Mouse (Mus musculus): Measurements from ENCODE around the gene Pan3. TPM values are rescaled to one million over a fixed set of nuclear protein-coding genes. Genes with fewer than 3 reads are reported as not detected.
A peak's percentile ranks its signal among the peaks of the same experiment; 100 is the strongest.

Pan3 gene
- polyA plus RNA-seq (2014; fragmentation: Nextera tagmentation; extraction: Ambion mirVana): 39.7 and 52.6 TPM in 2 replicates

DNA sequence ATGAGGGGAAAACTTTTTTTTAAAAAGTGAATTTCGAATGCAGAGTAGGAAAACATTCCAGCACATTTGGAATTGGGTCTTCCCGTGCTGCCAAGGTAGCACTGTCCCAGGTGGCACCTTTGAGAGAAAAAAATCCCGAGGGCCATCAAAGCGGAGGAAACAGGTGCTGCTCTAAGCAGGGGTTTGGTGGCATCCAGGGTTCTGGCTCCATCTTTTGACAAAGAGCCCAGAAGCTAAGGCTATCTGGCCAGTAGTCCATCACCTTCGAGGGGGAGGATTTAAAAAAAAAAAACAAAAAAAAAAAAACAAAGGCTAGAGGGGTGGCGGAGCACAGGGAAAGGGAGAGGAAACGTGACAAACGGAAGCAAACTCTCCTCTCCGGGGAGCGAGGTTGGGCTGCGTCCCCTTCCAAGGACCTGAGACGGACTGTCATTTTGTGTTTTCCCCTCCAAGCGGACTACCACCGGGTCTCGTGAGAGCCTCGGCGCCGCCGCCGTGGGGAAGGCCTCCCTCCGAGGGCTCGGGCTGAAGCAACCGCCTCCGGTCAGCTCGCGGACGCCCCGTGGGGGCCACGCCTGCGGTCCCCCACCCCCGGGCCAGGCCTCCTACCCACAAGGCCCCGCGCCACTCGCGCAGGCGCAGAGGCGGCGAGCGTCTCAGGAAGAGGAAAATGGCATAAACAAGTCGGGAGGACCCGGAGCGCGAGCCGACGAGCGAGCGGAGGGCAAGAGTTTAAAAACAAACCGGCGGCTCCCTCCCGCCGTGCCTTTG is at the start of gene Pan3:
Gene Pan3 (plus strand): TSS at position 627 of the 771 bp plus-strand sequence.
- H3K27ac ChIP-seq (ENCODE audit: low read depth, low read length): peak within 1 kb of the TSS; percentile 96
- H3K4me2 ChIP-seq (ENCODE audit: low read length): peak within 1 kb of the TSS; percentile 79
- peak; percentile 95 for DNase-seq (ENCODE audit: low spot score)
- peak within 1 kb of the TSS; percentile 98 for H3K4me3 ChIP-seq (ENCODE audit: low read depth, low read length)
- H3K27me3 ChIP-seq (replicated peaks; ENCODE audit: control insufficient read depth, insufficient read depth, low read length): no peaks in the 10 kb centered on the region
- H3K9ac ChIP-seq (ENCODE audit: low read length): peak within 1 kb of the TSS; percentile 83
- H3K4me1 ChIP-seq (ENCODE audit: control insufficient read depth, insufficient read depth, low read length): peaks cover 12% of the 10 kb centered on the region
- peak; percentile 89 for ATAC-seq
- WGBS: under 1% methylated on average over 50 of the region's 51 CpGs
- no peaks in the 10 kb centered on the region for H3K9me3 ChIP-seq (replicated peaks; ENCODE audit: control insufficient read depth, low read length)
- no peaks in the 10 kb centered on the region for H3K36me3 ChIP-seq (ENCODE audit: control insufficient read depth, insufficient read depth, low read length)

DNA sequence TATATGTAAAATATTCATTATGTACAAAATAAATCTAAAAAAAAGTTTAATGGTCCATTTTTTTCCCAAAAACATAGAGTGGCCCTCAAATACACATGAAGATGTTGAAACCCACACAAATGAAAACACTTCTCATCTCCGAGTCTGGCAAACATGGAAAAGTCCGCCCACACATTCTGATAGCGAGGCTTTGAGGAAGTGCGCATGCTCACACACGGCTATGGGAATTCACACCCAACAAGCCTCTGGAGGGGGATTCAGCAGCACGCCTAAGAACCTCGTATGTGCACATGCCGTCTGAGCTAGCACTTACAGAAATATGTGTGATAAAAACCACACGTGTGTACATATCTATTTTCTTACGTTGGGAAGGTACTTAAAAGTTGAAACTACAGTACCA is 48.6 kb upstream of the Pan3 start:
- no peaks in the 10 kb centered on the region for H3K9me3 ChIP-seq (replicated peaks; ENCODE audit: control insufficient read depth, low read length)
- DNase-seq (ENCODE audit: low spot score): no peak
- 91% methylated on average over 10 of the region's 10 CpGs for WGBS

DNA sequence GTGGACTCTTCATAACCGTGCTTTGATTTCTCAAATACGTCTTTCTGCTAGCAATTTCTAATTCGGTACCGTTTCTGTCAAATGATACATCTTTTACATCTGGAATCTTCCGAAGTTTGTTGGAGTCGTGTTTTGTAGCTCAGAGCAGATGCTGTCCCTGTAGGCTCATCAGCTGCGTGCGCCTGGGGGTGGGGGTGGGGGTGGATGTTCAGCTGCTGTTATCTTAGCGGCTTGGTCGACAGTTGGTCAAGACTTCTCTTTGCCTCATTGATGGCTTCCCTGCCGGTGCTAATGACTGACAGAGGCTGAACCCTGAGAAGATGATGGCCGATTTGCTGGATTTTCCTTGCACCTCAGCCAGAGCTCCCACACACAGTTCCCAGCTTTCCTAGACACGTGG is 43.1 kb upstream of the Pan3 start:
- H3K9me3 ChIP-seq (replicated peaks; ENCODE audit: control insufficient read depth, low read length): no peaks in the 10 kb centered on the region
- ATAC-seq (no peak), DNase-seq (ENCODE audit: low spot score) (no peak)
- H3K9ac ChIP-seq (ENCODE audit: low read length): no peak overlapping the region
- no peaks in the 10 kb centered on the region for H3K36me3 ChIP-seq (ENCODE audit: control insufficient read depth, insufficient read depth, low read length)
- no peaks in the 10 kb centered on the region for H3K4me1 ChIP-seq (ENCODE audit: control insufficient read depth, insufficient read depth, low read length)
- WGBS: 87% methylated on average over 13 of the region's 13 CpGs
- H3K27ac ChIP-seq (ENCODE audit: low read depth, low read length): no peak overlapping the region
- no peaks in the 10 kb centered on the region for H3K27me3 ChIP-seq (replicated peaks; ENCODE audit: control insufficient read depth, insufficient read depth, low read length)
- H3K4me2 ChIP-seq (ENCODE audit: low read length): no peak overlapping the region
- H3K4me3 ChIP-seq (ENCODE audit: low read depth, low read length): no peak overlapping the region

More for the DNA sequence above, 48.6 kb upstream of the Pan3 start:
- Histone ChIP-seq H3K36me3 (ENCODE audit: control insufficient read depth, insufficient read depth, low read length) (no peaks in the 10 kb centered on the region), H3K4me1 (ENCODE audit: control insufficient read depth, insufficient read depth, low read length) (no peaks in the 10 kb centered on the region), H3K27me3 (replicated peaks; ENCODE audit: control insufficient read depth, insufficient read depth, low read length) (no peaks in the 10 kb centered on the region), H3K9ac (ENCODE audit: low read length) (no peak overlapping the region), H3K4me3 (ENCODE audit: low read depth, low read length) (no peak overlapping the region), H3K4me2 (ENCODE audit: low read length) (no peak overlapping the region), H3K27ac (ENCODE audit: low read depth, low read length) (no peak overlapping the region)
- no peak for ATAC-seq

DNA sequence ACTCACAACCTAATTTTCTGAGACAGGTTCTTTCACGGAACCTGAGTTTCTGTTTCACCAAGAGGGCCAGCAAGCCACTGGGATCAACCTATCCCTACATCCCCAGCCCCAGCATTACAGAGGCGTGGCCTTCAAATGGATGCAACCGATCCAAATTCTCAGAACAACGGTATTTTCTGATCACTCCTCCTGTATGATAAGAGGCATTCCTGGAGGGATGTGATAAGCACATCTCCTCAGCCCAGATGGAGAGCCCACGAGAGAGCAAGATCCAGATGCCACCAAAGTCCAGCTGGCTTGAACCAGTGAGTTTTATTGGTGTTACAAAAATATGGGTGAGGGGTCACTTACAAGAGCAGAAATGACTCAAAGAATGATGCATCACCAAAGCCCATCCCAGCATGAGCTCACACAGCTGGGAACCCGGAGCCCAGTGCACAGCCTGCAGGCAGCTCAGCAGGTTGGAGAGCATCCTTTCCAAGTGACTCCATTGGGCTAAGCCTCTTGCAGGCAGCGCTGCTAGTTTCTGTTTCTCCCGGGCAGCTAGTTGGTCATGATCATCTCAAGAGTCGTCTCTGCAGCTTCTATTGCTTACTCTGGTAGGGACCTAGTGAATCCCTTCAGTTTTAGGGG is 41.5 kb upstream of the Pan3 start:
- Histone ChIP-seq H3K27ac (ENCODE audit: low read depth, low read length) (no peak overlapping the region), H3K36me3 (ENCODE audit: control insufficient read depth, insufficient read depth, low read length) (no peaks in the 10 kb centered on the region), H3K9me3 (replicated peaks; ENCODE audit: control insufficient read depth, low read length) (no peaks in the 10 kb centered on the region), H3K4me3 (ENCODE audit: low read depth, low read length) (no peak overlapping the region), H3K4me2 (ENCODE audit: low read length) (no peak overlapping the region), H3K9ac (ENCODE audit: low read length) (no peak overlapping the region), H3K4me1 (ENCODE audit: control insufficient read depth, insufficient read depth, low read length) (no peaks in the 10 kb centered on the region), H3K27me3 (replicated peaks; ENCODE audit: control insufficient read depth, insufficient read depth, low read length) (no peaks in the 10 kb centered on the region)
- ATAC-seq: no peak
- no peak for DNase-seq (ENCODE audit: low spot score)
- 84% methylated on average over 9 of the region's 9 CpGs for WGBS

DNA sequence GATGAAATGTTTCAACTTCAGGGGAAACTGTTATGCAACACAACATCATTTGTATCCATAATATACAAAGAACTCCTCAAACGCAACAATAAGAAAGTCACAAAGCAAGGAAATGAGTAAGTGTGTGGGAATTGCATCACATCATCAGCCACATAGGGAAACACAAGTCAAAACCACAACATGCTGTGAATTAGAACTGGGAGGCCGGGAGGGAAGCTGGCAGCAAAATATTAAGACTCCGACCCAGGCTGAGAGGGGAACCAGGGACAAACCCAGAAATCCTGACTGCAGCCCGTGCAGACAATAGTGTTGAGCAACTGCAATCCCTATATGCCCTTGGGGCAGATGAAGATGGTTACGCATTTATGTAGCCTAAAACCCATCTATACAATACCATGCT is 40.9 kb upstream of the Pan3 start:
- Histone ChIP-seq H3K36me3 (ENCODE audit: control insufficient read depth, insufficient read depth, low read length) (no peaks in the 10 kb centered on the region), H3K9ac (ENCODE audit: low read length) (no peak overlapping the region), H3K27me3 (replicated peaks; ENCODE audit: control insufficient read depth, insufficient read depth, low read length) (no peaks in the 10 kb centered on the region), H3K27ac (ENCODE audit: low read depth, low read length) (no peak overlapping the region), H3K4me2 (ENCODE audit: low read length) (no peak overlapping the region), H3K4me1 (ENCODE audit: control insufficient read depth, insufficient read depth, low read length) (no peaks in the 10 kb centered on the region), H3K9me3 (replicated peaks; ENCODE audit: control insufficient read depth, low read length) (no peaks in the 10 kb centered on the region), H3K4me3 (ENCODE audit: low read depth, low read length) (no peak overlapping the region)
- WGBS: 88% methylated on average over 5 of the region's 5 CpGs
- ATAC-seq (no peak), DNase-seq (ENCODE audit: low spot score) (no peak)

DNA sequence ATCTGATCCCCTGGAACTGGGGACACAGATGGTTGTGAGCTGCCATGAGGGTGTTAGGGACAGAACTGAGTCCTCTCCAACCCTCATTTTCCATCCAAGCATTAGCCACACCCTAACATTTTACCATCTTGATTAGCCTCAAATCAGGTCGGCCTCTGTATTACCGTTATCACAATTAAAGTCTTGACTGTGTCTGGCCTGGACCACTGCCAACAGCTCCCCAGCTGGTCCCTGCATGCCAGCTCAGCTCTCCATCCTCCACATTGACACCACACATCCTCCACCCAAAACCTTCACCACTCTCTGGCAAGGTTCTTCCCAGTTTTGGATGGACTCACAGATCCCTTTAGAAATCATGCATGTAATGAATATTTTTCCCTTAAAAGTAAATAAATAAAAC is 39.2 kb upstream of the Pan3 start:
- Histone ChIP-seq H3K9ac (ENCODE audit: low read length) (no peak overlapping the region), H3K4me1 (ENCODE audit: control insufficient read depth, insufficient read depth, low read length) (no peaks in the 10 kb centered on the region), H3K4me3 (ENCODE audit: low read depth, low read length) (no peak overlapping the region), H3K36me3 (ENCODE audit: control insufficient read depth, insufficient read depth, low read length) (no peaks in the 10 kb centered on the region), H3K4me2 (ENCODE audit: low read length) (no peak overlapping the region), H3K27me3 (replicated peaks; ENCODE audit: control insufficient read depth, insufficient read depth, low read length) (no peaks in the 10 kb centered on the region), H3K9me3 (replicated peaks; ENCODE audit: control insufficient read depth, low read length) (no peaks in the 10 kb centered on the region), H3K27ac (ENCODE audit: low read depth, low read length) (no peak overlapping the region)
- WGBS: 40% methylated on average over 2 of the region's 2 CpGs
- peak; percentile 22 for DNase-seq (ENCODE audit: low spot score)
- ATAC-seq: no peak

DNA sequence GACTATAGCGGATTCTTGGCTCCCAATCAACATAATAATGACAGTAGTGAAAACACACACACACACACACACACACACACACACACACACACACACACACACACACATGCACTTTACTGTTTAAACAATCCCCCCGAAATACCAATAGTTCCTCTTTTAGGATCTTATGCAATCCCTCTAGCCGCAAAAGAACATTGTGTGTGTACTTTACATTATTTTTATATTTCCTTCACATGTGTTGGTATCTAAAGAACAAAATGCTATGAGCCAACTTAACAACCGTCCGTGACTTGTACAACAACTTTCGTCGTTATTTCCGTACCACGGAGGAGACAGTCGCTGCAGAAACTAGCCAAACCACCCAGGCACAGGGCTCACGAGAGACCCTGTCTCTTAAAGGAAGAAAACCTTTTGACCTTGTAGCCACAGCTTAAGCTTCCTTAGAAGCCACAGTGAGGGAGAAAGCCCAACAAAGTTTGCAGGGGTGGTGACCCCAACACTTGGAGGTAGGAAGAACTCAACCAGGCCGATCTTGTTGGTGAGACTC is 37.2 kb upstream of the Pan3 start:
- Histone ChIP-seq H3K27ac (ENCODE audit: low read depth, low read length) (no peak overlapping the region), H3K4me1 (ENCODE audit: control insufficient read depth, insufficient read depth, low read length) (no peaks in the 10 kb centered on the region), H3K36me3 (ENCODE audit: control insufficient read depth, insufficient read depth, low read length) (no peaks in the 10 kb centered on the region), H3K9me3 (replicated peaks; ENCODE audit: control insufficient read depth, low read length) (no peaks in the 10 kb centered on the region), H3K27me3 (replicated peaks; ENCODE audit: control insufficient read depth, insufficient read depth, low read length) (no peaks in the 10 kb centered on the region), H3K4me3 (ENCODE audit: low read depth, low read length) (no peak overlapping the region), H3K4me2 (ENCODE audit: low read length) (no peak overlapping the region), H3K9ac (ENCODE audit: low read length) (no peak overlapping the region)
- 82% methylated on average over 12 of the region's 12 CpGs for WGBS
- no peak for ATAC-seq
- no peak for DNase-seq (ENCODE audit: low spot score)

DNA sequence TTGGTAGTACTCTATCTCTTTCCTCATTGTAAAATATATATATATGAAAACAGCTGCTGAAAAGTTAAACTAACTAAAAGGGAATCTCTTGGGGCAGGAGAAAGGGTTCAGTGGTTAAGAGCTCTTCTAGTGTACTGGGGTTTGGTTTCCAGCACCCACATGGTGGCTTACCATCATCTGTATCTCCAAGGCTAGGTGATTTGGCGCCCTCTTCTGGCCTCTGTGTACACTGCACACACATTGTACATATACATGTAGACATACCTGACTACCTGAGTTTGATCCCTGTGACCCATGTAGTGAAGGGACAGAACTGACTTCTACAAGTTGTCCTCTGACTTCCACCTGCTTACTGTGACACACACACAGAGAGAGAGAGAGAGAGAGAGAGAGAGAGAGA is 34.9 kb upstream of the Pan3 start:
- no peak overlapping the region for H3K4me3 ChIP-seq (ENCODE audit: low read depth, low read length)
- H3K9me3 ChIP-seq (replicated peaks; ENCODE audit: control insufficient read depth, low read length): no peaks in the 10 kb centered on the region
- 46% methylated on average over 1 of the region's 1 CpGs for WGBS
- ATAC-seq: no peak
- H3K27ac ChIP-seq (ENCODE audit: low read depth, low read length): no peak overlapping the region
- H3K36me3 ChIP-seq (ENCODE audit: control insufficient read depth, insufficient read depth, low read length): no peaks in the 10 kb centered on the region
- DNase-seq (ENCODE audit: low spot score): no peak
- H3K4me2 ChIP-seq (ENCODE audit: low read length): no peak overlapping the region
- peaks cover 16% of the 10 kb centered on the region for H3K27me3 ChIP-seq (replicated peaks; ENCODE audit: control insufficient read depth, insufficient read depth, low read length)
- no peaks in the 10 kb centered on the region for H3K4me1 ChIP-seq (ENCODE audit: control insufficient read depth, insufficient read depth, low read length)
- no peak overlapping the region for H3K9ac ChIP-seq (ENCODE audit: low read length)
